Mouse (Mus musculus) myocyte (in vitro differentiated cells): ENCODE measurements around the gene Ankdd1a. TPM values are rescaled to one million over a fixed set of nuclear protein-coding genes. Genes with fewer than 3 reads are reported as not detected.
A peak's percentile ranks its signal among the peaks of the same experiment; 100 is the strongest.

ENCODE experiments used
- H3K27me3 ChIP-seq: one replicate; pipeline ENCODE4 v1.6.1; 2011; ENCODE audit not compliant: control insufficient read depth, insufficient read depth, insufficient read length
- H3K36me3 ChIP-seq: one replicate; pipeline ENCODE4 v1.6.1; 2011; ENCODE audit not compliant: control insufficient read depth, insufficient read depth
- H3K4me2 ChIP-seq: one replicate; pipeline ENCODE4 v1.6.1; 2011; ENCODE audit warnings: low read depth, control low read depth
- H3K4me3 ChIP-seq: one replicate; pipeline ENCODE4 v1.5.1; 2011; ENCODE audit warnings: mild to moderate bottlenecking, control low read depth, moderate library complexity
- H3K79me2 ChIP-seq: one replicate; pipeline ENCODE4 v1.6.1; 2011; ENCODE audit not compliant: control insufficient read depth, insufficient read depth
- H3ac ChIP-seq: one replicate; pipeline ENCODE4 v1.6.1; 2011; ENCODE audit not compliant: control insufficient read depth, insufficient read length
- CEBPB ChIP-seq: IDR thresholded peaks from 2 replicates; pipeline ENCODE4 v1.6.1; 2011; ENCODE audit warnings: mild to moderate bottlenecking, moderate library complexity; ENCODE audit not compliant: poor library complexity, insufficient read depth, severe bottlenecking
- E2F4 ChIP-seq: IDR thresholded peaks from one replicate; pipeline ENCODE4 v1.6.1; 2011; ENCODE audit warnings: mild to moderate bottlenecking, control low read depth, moderate library complexity; ENCODE audit not compliant: insufficient read depth
- MAX ChIP-seq: IDR thresholded peaks from one replicate; pipeline ENCODE4 v1.6.1; 2011; ENCODE audit warnings: low read depth, mild to moderate bottlenecking, control low read depth
- MYOD1 ChIP-seq, 3 experiments: IDR thresholded peaks; one replicate each; pipeline ENCODE4 v1.6.1; 2011; ENCODE audit warnings: control low read depth in 2 of 3, low read depth in 2 of 3, mild to moderate bottlenecking in 2 of 3, moderate library complexity in 1 of 3; ENCODE audit not compliant: insufficient read length in 2 of 3, control insufficient read depth in 1 of 3
- MYOG ChIP-seq, 3 experiments: IDR thresholded peaks; one replicate each; pipeline ENCODE4 v1.6.1; 2011; ENCODE audit warnings: control low read depth in 2 of 3, low read depth in 2 of 3, mild to moderate bottlenecking in 2 of 3; ENCODE audit not compliant: insufficient read length in 2 of 3, control insufficient read depth in 1 of 3, insufficient read depth in 1 of 3
- POLR2A ChIP-seq: IDR thresholded peaks from one replicate; pipeline ENCODE4 v1.6.1; 2011; ENCODE audit warnings: low read depth, mild to moderate bottlenecking, control low read depth, moderate library complexity; ENCODE audit not compliant: insufficient read length
- POLR2AphosphoS2 ChIP-seq: IDR thresholded peaks from one replicate; pipeline ENCODE4 v1.6.1; 2011; ENCODE audit warnings: low read depth, control low read depth; ENCODE audit not compliant: insufficient read length
- REST ChIP-seq: IDR thresholded peaks from one replicate; pipeline ENCODE4 v1.6.1; 2011; ENCODE audit warnings: mild to moderate bottlenecking, control low read depth, moderate library complexity; ENCODE audit not compliant: insufficient read depth, insufficient read length
- SRF ChIP-seq: IDR thresholded peaks from one replicate; pipeline ENCODE4 v1.6.1; 2011; ENCODE audit warnings: low read depth; ENCODE audit not compliant: control insufficient read depth, insufficient read length
- TCF12 ChIP-seq: IDR thresholded peaks from one replicate; pipeline ENCODE4 v1.6.1; 2011; ENCODE audit warnings: mild to moderate bottlenecking, control low read depth; ENCODE audit not compliant: poor library complexity, insufficient read depth, severe bottlenecking
- TCF3 ChIP-seq: IDR thresholded peaks from one replicate; pipeline ENCODE4 v1.6.1; 2011; ENCODE audit warnings: low read depth, control low read depth; ENCODE audit not compliant: insufficient read length
- USF1 ChIP-seq: IDR thresholded peaks from one replicate; pipeline ENCODE4 v1.6.1; 2011; ENCODE audit warnings: low read depth, mild to moderate bottlenecking, control low read depth, moderate library complexity
- polyA plus RNA-seq: library from polyadenylated mRNA; unstranded; fragments of >200 nt; fragmentation: generic; extraction: Trizol; gene quantifications from one replicate; pipeline ENCODE4 v1.2.1, GENCODE M21; 2012; ENCODE audit warnings: missing spikeins

Gene Ankdd1a
- polyA plus RNA-seq, 1 experiment, result 0.02 TPM

DNA sequence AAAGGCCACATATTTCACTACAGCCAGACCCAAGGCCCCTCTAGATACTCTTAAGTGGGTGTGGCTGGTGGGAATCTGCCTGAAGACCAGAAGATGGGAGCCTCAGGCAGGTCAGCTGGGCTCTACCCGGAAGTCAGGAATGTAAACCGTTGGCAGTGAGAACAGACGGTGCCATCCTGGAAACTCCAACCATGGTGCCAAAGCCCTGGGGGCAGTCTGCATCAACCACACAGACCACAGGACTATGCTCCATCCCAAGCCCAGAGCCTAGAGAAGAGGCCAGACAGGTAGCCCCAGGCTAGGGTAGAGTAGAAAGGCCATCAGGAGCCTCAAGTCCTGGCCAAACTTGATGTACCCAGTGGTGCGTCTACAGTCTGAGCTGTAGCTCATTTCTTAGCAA lies 35.6 kb upstream of the Ankdd1a start:
- Histone ChIP-seq H3K36me3 (peaks cover 20% of the 10 kb centered on the region), H3K27me3 (no peaks in the 10 kb centered on the region), H3ac (no peak overlapping the region), H3K79me2 (no peaks in the 10 kb centered on the region), H3K4me2 (no peak overlapping the region), H3K4me3 (no peak overlapping the region)
- TF ChIP-seq TCF12 (no peak), MAX (no peak), USF1 (no peak), CEBPB (no peak), POLR2AphosphoS2 (no peak), SRF (no peak), TCF3 (no peak), POLR2A (no peak), E2F4 (no peak), MYOD1 (IDR thresholded peaks at IDR 0.05; ENCODE audit: control insufficient read depth in 1 of 3, insufficient read length in 2 of 3, low read depth in 2 of 3) (no peak), MYOG (IDR thresholded peaks at IDR 0.05; ENCODE audit: control insufficient read depth in 1 of 3, insufficient read depth in 1 of 3, insufficient read length in 2 of 3, low read depth in 2 of 3) (no peak), REST (no peak)

DNA sequence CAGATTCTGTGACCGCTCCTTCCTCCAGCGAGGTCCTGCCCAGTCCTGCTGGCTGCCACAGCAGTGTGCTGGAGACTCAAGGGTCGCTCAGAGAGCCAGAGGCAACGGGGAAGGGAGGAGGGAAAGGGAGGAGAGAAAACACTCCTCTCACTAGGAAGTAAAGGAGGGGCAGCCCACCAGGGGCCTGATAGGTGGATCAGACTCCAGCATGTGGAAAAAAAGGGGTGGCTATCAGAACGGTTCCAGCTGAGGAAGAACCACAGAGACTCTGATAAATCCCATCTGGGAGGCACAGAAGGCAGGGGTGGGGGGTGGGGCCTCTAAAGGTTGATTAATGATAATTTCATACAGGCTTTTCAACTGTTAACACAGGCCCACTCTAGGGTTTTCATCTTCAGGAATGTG lies 35.0 kb upstream of the Ankdd1a start:
- Histone ChIP-seq H3K79me2 (no peaks in the 10 kb centered on the region), H3K27me3 (no peaks in the 10 kb centered on the region), H3K4me3 (no peak overlapping the region), H3ac (no peak overlapping the region), H3K36me3 (peaks cover 14% of the 10 kb centered on the region), H3K4me2 (no peak overlapping the region)
- TF ChIP-seq TCF12 (no peak), SRF (no peak), USF1 (no peak), CEBPB (no peak), E2F4 (no peak), POLR2A (no peak), REST (no peak), TCF3 (no peak), MYOG (IDR thresholded peaks at IDR 0.05; ENCODE audit: control insufficient read depth in 1 of 3, insufficient read depth in 1 of 3, insufficient read length in 2 of 3, low read depth in 2 of 3) (no peak), POLR2AphosphoS2 (no peak), MAX (no peak), MYOD1 (IDR thresholded peaks at IDR 0.05; ENCODE audit: control insufficient read depth in 1 of 3, insufficient read length in 2 of 3, low read depth in 2 of 3) (no peak)

DNA sequence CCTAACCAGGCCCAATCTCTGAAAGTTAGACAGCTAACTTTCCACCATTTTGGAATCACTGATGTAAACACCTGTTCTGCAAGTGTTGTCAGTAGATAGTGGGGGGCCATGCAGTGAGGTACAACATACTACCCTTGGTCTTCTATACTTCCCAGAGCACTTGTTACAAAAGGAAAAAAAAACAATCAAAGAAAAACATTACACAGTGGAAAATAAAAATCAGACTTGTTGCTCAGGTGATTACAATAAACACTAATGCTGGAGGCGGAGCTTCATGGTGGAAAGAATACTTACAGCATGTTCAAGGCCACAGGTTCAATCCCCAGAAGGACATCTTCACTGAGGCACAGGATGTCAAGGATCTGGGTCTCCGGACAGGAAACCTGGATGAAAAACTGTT lies 32.7 kb upstream of the Ankdd1a start:
- Histone ChIP-seq H3K27me3 (no peaks in the 10 kb centered on the region), H3K4me2 (no peak overlapping the region), H3K79me2 (no peaks in the 10 kb centered on the region), H3ac (no peak overlapping the region), H3K4me3 (no peak overlapping the region), H3K36me3 (peaks cover 2% of the 10 kb centered on the region)
- TF ChIP-seq POLR2A (no peak), USF1 (no peak), MYOD1 (IDR thresholded peaks at IDR 0.05; ENCODE audit: control insufficient read depth in 1 of 3, insufficient read length in 2 of 3, low read depth in 2 of 3) (no peak), MAX (no peak), E2F4 (no peak), MYOG (IDR thresholded peaks at IDR 0.05; ENCODE audit: control insufficient read depth in 1 of 3, insufficient read depth in 1 of 3, insufficient read length in 2 of 3, low read depth in 2 of 3) (no peak), TCF12 (no peak), REST (no peak), SRF (no peak), TCF3 (no peak), CEBPB (no peak), POLR2AphosphoS2 (no peak)

DNA sequence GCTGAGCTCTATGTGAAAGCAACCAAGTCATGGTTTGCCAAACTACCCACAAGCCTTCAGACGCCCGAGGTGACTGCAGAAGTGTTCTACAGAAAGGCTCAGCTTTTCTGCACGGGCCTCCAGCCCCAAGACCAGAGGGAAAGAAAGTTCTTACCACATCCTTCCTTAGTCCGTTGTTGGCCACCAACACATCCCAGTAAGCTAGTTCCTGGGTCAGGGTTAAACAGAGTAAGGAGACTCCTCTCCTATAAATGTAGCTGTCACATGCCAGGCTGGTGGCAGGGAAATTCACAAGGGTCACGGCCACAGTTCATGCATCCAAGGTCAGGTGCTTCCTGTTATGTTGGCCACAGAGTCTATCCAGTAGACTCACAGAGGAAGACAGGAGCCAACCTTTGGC lies 32.1 kb upstream of the Ankdd1a start:
- Histone ChIP-seq H3ac (no peak overlapping the region), H3K4me2 (no peak overlapping the region), H3K4me3 (no peak overlapping the region), H3K79me2 (no peaks in the 10 kb centered on the region), H3K36me3 (no peaks in the 10 kb centered on the region), H3K27me3 (no peaks in the 10 kb centered on the region)
- TF ChIP-seq TCF3 (no peak), MYOD1 (IDR thresholded peaks at IDR 0.05; ENCODE audit: control insufficient read depth in 1 of 3, insufficient read length in 2 of 3, low read depth in 2 of 3) (no peak), POLR2AphosphoS2 (no peak), POLR2A (no peak), MYOG (IDR thresholded peaks at IDR 0.05; ENCODE audit: control insufficient read depth in 1 of 3, insufficient read depth in 1 of 3, insufficient read length in 2 of 3, low read depth in 2 of 3) (no peak), TCF12 (no peak), REST (no peak), MAX (no peak), CEBPB (no peak), USF1 (no peak), E2F4 (no peak), SRF (no peak)

DNA sequence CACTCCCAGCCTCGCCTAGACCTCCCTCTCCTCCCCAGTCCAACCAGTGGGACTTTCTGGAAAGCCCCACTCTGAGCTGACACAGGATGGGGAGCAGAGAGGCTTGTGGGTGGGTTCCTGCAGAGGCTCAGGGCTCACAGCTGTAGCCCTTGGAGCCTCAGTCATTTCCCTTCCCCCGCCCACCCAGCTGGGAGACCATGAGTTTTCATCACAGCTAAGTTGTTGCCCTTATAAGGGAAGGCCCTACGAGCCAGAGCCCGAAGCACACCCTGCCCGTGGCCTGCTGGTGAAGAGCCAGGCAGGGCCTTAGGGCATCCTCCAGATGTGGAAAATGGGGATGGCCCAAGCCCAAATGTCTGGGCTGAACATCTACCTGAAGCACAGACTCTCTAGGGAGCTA lies 31.0 kb upstream of the Ankdd1a start:
- TF ChIP-seq MYOD1 (IDR thresholded peaks at IDR 0.05; ENCODE audit: control insufficient read depth in 1 of 3, insufficient read length in 2 of 3, low read depth in 2 of 3), result peak in 2 of 3 experiments; percentile 33 to 46
- TF ChIP-seq SRF, result peak; percentile 99
- TF ChIP-seq USF1, result no peak
- H3K4me2 ChIP-seq, result peak overlapping the region; percentile 61
- H3K4me3 ChIP-seq, result no peak overlapping the region
- no peaks in the 10 kb centered on the region for H3K79me2 ChIP-seq
- no peaks in the 10 kb centered on the region for H3K36me3 ChIP-seq
- no peaks in the 10 kb centered on the region for H3K27me3 ChIP-seq
- no peak overlapping the region for H3ac ChIP-seq
